Mouse (Mus musculus) heart, adult 2 months (tissue): ENCODE measurements around the gene Rpl23a.

ENCODE experiments used
- EP300 ChIP-seq: fragments of 200-500 bp; IDR thresholded peaks from 2 replicates; pipeline ENCODE4 v1.6.1; 2011; ENCODE audit warnings: low read depth, low read length, control low read depth; ENCODE audit not compliant: insufficient read depth
- POLR2A ChIP-seq: fragments of 200-500 bp; IDR thresholded peaks from 2 replicates; pipeline ENCODE4 v1.6.1; 2011; ENCODE audit warnings: mild to moderate bottlenecking, low read depth, low read length, control low read depth; ENCODE audit not compliant: insufficient read depth

- no peak for TF ChIP-seq POLR2A
- TF ChIP-seq EP300 = no peak
Measured at GRCm38 (mm10) chr11:78172034-78172747, 11.2 kb downstream of the Rpl23a start.
